Mouse (Mus musculus): Measurements from ENCODE around the gene Myb. TPM values are rescaled to one million over a fixed set of nuclear protein-coding genes. Genes with fewer than 3 reads are reported as not detected.

The Myb gene
- total RNA-seq, 2 experiments from 2014 or later = 54.2 to 126 TPM

GRCm38 (mm10) chr10:21144627-21145504, 15.9 kb downstream of the Myb start:
- ATAC-seq (replicated peaks; ENCODE audit: low FRiP score, poor library complexity, severe bottlenecking) = 0 out of 2 replicates have a peak, but pooled peaks have one; percentile 25

GRCm38 (mm10) chr10:21135297-21135696, 25.5 kb downstream of the Myb start:
- no peak for ATAC-seq (replicated peaks; ENCODE audit: low FRiP score, poor library complexity, severe bottlenecking)

- ATAC-seq (replicated peaks; ENCODE audit: low FRiP score, poor library complexity, severe bottlenecking) = no peak
These were observed 29.8 kb downstream of the Myb start for GRCm38 (mm10) chr10:21130901-21131493.

GRCm38 (mm10) chr10:21128086-21128611, 32.6 kb downstream of the Myb start:
- ATAC-seq (replicated peaks; ENCODE audit: low FRiP score, poor library complexity, severe bottlenecking) = no peak

- ATAC-seq (replicated peaks; ENCODE audit: low FRiP score, poor library complexity, severe bottlenecking) = no peak
These were observed 42.4 kb downstream of the Myb start for GRCm38 (mm10) chr10:21118341-21118740.

GRCm38 (mm10) chr10:21114459-21114858, 46.3 kb downstream of the Myb start:
- ATAC-seq (replicated peaks; ENCODE audit: low FRiP score, poor library complexity, severe bottlenecking) = no peak

- ATAC-seq (replicated peaks; ENCODE audit: low FRiP score, poor library complexity, severe bottlenecking) = no peak
These were observed 48.1 kb downstream of the Myb start for GRCm38 (mm10) chr10:21112689-21113088.

GRCm38 (mm10) chr10:21109337-21110056, 51.3 kb downstream of the Myb start:
- no peak for ATAC-seq (replicated peaks; ENCODE audit: low FRiP score, poor library complexity, severe bottlenecking)

GRCm38 (mm10) chr10:21108796-21109195, 52.0 kb downstream of the Myb start:
- no peak for ATAC-seq (replicated peaks; ENCODE audit: low FRiP score, poor library complexity, severe bottlenecking)

GRCm38 (mm10) chr10:21108182-21108581, 52.6 kb downstream of the Myb start:
- no peak for ATAC-seq (replicated peaks; ENCODE audit: low FRiP score, poor library complexity, severe bottlenecking)

- ATAC-seq (replicated peaks; ENCODE audit: low FRiP score, poor library complexity, severe bottlenecking) = no peak
These were observed 55.6 kb downstream of the Myb start for GRCm38 (mm10) chr10:21105206-21105605.

- ATAC-seq (replicated peaks; ENCODE audit: low FRiP score, poor library complexity, severe bottlenecking) = no peak
These were observed 58.1 kb downstream of the Myb start for GRCm38 (mm10) chr10:21102689-21103088.

- no peak for ATAC-seq (replicated peaks; ENCODE audit: low FRiP score, poor library complexity, severe bottlenecking)
These were observed 58.8 kb downstream of the Myb start for GRCm38 (mm10) chr10:21101948-21102347.

- no peak for ATAC-seq (replicated peaks; ENCODE audit: low FRiP score, poor library complexity, severe bottlenecking)
These were observed 60.0 kb downstream of the Myb start for GRCm38 (mm10) chr10:21100646-21101249.

GRCm38 (mm10) chr10:21099515-21099914, 61.3 kb downstream of the Myb start:
- ATAC-seq (replicated peaks; ENCODE audit: low FRiP score, poor library complexity, severe bottlenecking) = no peak

- no peak for ATAC-seq (replicated peaks; ENCODE audit: low FRiP score, poor library complexity, severe bottlenecking)
These were observed 65.2 kb downstream of the Myb start for GRCm38 (mm10) chr10:21095541-21095940.

- ATAC-seq (replicated peaks; ENCODE audit: low FRiP score, poor library complexity, severe bottlenecking) = no peak
These were observed 65.9 kb downstream of the Myb start for GRCm38 (mm10) chr10:21094896-21095295.

GRCm38 (mm10) chr10:21093301-21093700, 67.5 kb downstream of the Myb start:
- ATAC-seq (replicated peaks; ENCODE audit: low FRiP score, poor library complexity, severe bottlenecking) = no peak

GRCm38 (mm10) chr10:21092501-21093270, 68.1 kb downstream of the Myb start:
- no peak for ATAC-seq (replicated peaks; ENCODE audit: low FRiP score, poor library complexity, severe bottlenecking)

All from erythroid progenitor cell, adult 5-6 weeks (primary cell).